Mouse (Mus musculus): ENCODE data around the gene Mrps35.

DNA sequence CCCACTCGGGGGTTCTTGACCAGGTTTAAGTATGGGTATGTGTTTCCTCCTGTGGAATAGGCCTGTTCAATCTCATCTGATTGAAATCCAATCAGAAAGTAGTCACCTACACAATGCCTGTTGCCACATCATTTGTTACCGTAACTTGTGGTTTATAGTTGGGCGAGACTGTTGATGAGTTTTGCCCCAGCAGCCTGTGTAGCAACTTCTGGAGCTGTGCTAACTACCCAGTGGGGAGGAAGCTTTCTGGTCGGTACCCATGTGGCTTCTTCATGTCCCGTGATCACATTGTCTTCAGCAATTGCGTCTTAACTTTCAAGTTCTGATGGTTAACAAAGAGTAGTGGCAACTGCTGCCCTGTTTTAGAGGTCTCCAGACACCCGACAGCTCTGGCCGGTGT, 9.1 kb downstream of the Mrps35 start:
- TF ChIP-seq CTCF (IDR thresholded peaks at IDR 0.05; ENCODE audit: low read depth) (no peak), EP300 (IDR thresholded peaks at IDR 0.05; ENCODE audit: low read depth) (no peak)
